Mouse (Mus musculus) lung, embryonic 14.5 days (tissue): ENCODE results near the gene Mul1. TPM values are rescaled to one million over a fixed set of nuclear protein-coding genes. Genes with fewer than 3 reads are reported as not detected.

Source experiments
- ATAC-seq: fragments of 200-750 bp; cut with Nextera tagmentation; 2 replicates; pipeline ENCODE4 v1.8.0; 2017; ENCODE audit warnings: mild to moderate bottlenecking, moderate TSS enrichment, moderate library complexity; ENCODE audit not compliant: insufficient read depth
- DNase-seq: peaks from one replicate; pipeline ENCODE4 v3.0.0-alpha.2; 2015
- H3K27ac ChIP-seq: fragments of 300-500 bp; sonication (generic); 2 replicates; pipeline ENCODE4 v1.5.1; 2014; ENCODE audit warnings: low read depth, mild to moderate bottlenecking, moderate library complexity
- H3K27me3 ChIP-seq: fragments of 300-500 bp; sonication (generic); 2 replicates; pipeline ENCODE4 v1.6.1; 2014; ENCODE audit warnings: low read length, control low read depth; ENCODE audit not compliant: insufficient read depth
- H3K36me3 ChIP-seq: fragments of 300-500 bp; sonication (generic); 2 replicates; pipeline ENCODE4 v1.6.1; 2014; ENCODE audit warnings: control low read depth; ENCODE audit not compliant: insufficient read depth
- H3K4me1 ChIP-seq: fragments of 300-500 bp; sonication (generic); 2 replicates; pipeline ENCODE4 v1.6.1; 2014; ENCODE audit warnings: antibody characterized with exemption, control low read depth; ENCODE audit not compliant: insufficient read depth
- H3K4me2 ChIP-seq: fragments of 300-500 bp; sonication (generic); 2 replicates; pipeline ENCODE4 v1.6.1; 2014; ENCODE audit warnings: mild to moderate bottlenecking
- H3K4me3 ChIP-seq: fragments of 300-500 bp; sonication (generic); 2 replicates; pipeline ENCODE4 v1.5.1; 2014; ENCODE audit warnings: low read depth, low read length
- H3K9ac ChIP-seq: fragments of 300-500 bp; sonication (generic); 2 replicates; pipeline ENCODE4 v1.6.1; 2014
- H3K9me3 ChIP-seq: fragments of 300-500 bp; sonication (generic); 2 replicates; pipeline ENCODE4 v1.6.1; 2016; ENCODE audit warnings: low read depth, low read length, control low read depth
- CTCF ChIP-seq: IDR thresholded peaks from 2 replicates; pipeline ENCODE4 v1.5.1; 2016; ENCODE audit warnings: antibody characterized with exemption, low read depth
- WGBS: fragments of 180-500 bp; shearing (Covaris S2); extraction: QIAGEN DNeasy Blood & Tissue Kit; methylation state at CpG from one replicate; pipeline ENCODE4 v1.1.7; 2014; 5-methylcytosine and 5-hydroxymethylcytosine counted together
- polyA plus RNA-seq: library from polyadenylated mRNA; unstranded; fragments of >200 nt; fragmentation: Nextera tagmentation; extraction: Ambion mirVana; gene quantifications from 2 replicates; pipeline ENCODE4 v1.2.1, GENCODE M21; 2014

The Mul1 gene
- polyA plus RNA-seq, 1 experiment from 2014 or later, result 18.0 TPM

DNA sequence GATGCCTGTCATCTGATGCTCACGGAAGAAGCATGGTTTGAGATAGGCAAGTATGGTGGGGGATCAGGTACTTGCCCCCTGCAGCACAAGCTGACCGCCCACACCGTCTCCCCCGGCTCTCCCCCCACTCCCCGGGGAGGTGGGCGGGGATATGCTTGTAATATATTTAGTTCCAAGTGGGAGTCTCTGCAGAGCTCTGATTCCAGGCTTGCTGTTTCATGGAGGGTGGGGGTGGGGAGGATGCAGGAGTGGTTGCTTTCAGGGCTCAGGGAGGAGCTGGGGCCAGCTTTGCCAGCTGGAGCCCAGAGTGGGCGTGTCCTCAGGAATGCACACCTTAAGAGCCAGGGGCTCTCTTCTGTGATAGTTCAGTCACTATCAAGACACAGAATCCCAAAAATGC is 34.6 kb downstream of the Mul1 start:
- no peak for TF ChIP-seq CTCF
- 7% methylated on average over 7 of the region's 7 CpGs for WGBS
- Histone ChIP-seq H3K9ac (no peak overlapping the region), H3K4me1 (peaks cover 23% of the 10 kb centered on the region), H3K36me3 (no peaks in the 10 kb centered on the region), H3K27ac (no peak overlapping the region), H3K27me3 (no peaks in the 10 kb centered on the region; the same call in 1 of the 2 replicates), H3K4me3 (no peak overlapping the region), H3K4me2 (peak overlapping the region; percentile 26; the same call in 1 of the 2 replicates), H3K9me3 (no peaks in the 10 kb centered on the region)
- peak; percentile 18 for DNase-seq
- ATAC-seq, result no peak

DNA sequence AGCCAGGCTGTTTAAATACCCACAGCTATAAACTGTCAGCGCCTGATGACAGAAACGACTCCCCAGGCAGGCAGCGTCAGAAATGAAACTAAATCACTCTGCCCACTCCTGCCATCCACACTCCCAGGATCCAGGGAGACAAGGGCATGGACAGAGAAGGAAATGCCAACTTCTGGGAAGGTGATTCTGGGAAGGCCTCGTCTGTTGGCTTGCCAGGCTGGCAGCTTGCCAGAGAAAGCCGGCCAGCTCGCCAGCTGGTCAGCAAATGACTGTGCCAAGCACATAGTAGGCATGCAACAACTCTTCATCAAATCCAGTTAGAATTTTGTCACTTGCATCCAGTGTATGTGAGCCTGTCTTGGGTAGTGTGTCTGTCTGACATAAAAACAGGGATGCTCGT is 36.8 kb downstream of the Mul1 start:
- Histone ChIP-seq H3K9ac (no peak overlapping the region), H3K9me3 (no peaks in the 10 kb centered on the region), H3K4me1 (peaks cover 13% of the 10 kb centered on the region; the same call in 1 of the 2 replicates), H3K36me3 (no peaks in the 10 kb centered on the region), H3K27me3 (no peaks in the 10 kb centered on the region), H3K27ac (no peak overlapping the region), H3K4me3 (no peak overlapping the region), H3K4me2 (no peak overlapping the region)
- ATAC-seq (no peak), DNase-seq (no peak)
- 36% methylated on average over 7 of the region's 7 CpGs for WGBS
- TF ChIP-seq CTCF, result no peak

DNA sequence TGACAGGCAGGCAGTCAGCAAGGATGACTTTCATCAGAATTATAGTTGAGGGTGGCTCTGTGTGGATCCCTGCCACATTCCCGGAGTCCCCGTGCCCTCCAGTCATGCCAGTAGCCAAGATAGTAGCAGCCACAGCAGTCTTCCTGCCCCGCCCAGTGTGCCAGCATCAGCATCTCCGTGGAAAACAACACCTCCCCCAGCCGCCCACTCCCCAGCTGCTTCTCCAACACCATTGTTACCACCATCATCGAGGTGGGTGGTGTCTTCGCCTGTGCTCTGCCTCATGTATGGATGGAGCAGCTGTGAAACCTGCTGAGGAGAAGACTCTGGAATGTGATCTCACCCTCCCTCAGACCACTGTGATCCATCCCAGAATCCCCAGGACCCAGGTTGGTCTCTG is 45.1 kb downstream of the Mul1 start:
- ATAC-seq, result no peak
- WGBS, result 76% methylated on average over 7 of the region's 7 CpGs
- no peak for TF ChIP-seq CTCF

DNA sequence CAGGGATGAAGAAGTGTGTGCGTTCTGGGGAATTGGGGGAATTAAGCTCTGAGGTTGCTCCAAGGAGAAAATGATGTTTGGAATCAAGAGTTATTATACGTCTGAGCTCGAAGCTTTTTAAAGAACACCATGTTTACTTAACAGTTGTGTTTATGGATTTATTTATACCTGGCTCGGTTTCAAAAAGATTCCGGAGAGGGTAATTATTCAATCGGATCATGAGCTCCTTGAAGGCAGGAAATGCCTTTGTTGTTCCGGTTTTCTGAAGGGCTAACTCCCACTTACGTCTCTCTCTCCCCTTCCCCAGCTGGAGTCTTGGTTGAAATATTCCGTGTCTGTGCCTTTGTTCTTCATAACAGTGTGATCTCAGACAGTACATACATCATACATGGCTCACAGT is 46.5 kb downstream of the Mul1 start:
- WGBS, result 14% methylated on average over 9 of the region's 9 CpGs
- H3K4me1 ChIP-seq, result no peaks in the 10 kb centered on the region; the same call in 1 of the 2 replicates
- peak; percentile 84 for DNase-seq

More for the DNA sequence above, 45.1 kb downstream of the Mul1 start:
- Histone ChIP-seq H3K4me1 (no peaks in the 10 kb centered on the region; the same call in 1 of the 2 replicates), H3K36me3 (no peaks in the 10 kb centered on the region), H3K9ac (no peak overlapping the region), H3K27me3 (no peaks in the 10 kb centered on the region), H3K4me2 (no peak overlapping the region), H3K9me3 (no peaks in the 10 kb centered on the region), H3K4me3 (no peak overlapping the region), H3K27ac (no peak overlapping the region)
- DNase-seq, result no peak

DNA sequence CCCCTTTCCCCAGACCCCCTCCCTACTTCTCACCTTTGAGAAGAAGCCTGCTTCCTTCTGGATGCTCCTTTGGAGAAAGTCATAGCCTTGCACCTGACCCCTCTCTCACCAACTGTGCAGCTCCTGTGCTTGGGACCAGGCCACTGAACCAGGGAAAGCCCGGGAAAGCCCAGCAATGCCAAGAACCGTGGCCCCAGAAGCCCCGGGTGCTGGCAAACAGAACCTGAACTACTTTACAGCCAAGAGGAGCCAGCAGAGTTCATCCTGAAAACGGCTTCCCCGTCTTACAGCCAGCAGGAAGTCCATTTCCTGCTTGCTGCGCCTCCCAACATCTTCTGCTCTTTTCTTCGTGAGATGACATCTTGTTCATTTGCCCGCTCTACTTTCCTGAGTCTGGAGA is 48.2 kb downstream of the Mul1 start:
- TF ChIP-seq CTCF, result no peak
- Histone ChIP-seq H3K9me3 (no peaks in the 10 kb centered on the region), H3K4me2 (no peak overlapping the region), H3K27ac (no peak overlapping the region), H3K4me1 (no peaks in the 10 kb centered on the region; the same call in 1 of the 2 replicates), H3K36me3 (no peaks in the 10 kb centered on the region), H3K27me3 (no peaks in the 10 kb centered on the region), H3K4me3 (no peak overlapping the region), H3K9ac (no peak overlapping the region)
- ATAC-seq (no peak), DNase-seq (no peak)
- 56% methylated on average over 8 of the region's 8 CpGs for WGBS

More for the DNA sequence above, 46.5 kb downstream of the Mul1 start:
- Histone ChIP-seq H3K36me3 (no peaks in the 10 kb centered on the region), H3K4me3 (no peak overlapping the region), H3K27ac (no peak overlapping the region), H3K9me3 (no peaks in the 10 kb centered on the region), H3K9ac (no peak overlapping the region), H3K27me3 (no peaks in the 10 kb centered on the region), H3K4me2 (no peak overlapping the region)
- ATAC-seq, result 0 out of 2 replicates have a peak, but pooled peaks have one; percentile 49
- no peak for TF ChIP-seq CTCF

DNA sequence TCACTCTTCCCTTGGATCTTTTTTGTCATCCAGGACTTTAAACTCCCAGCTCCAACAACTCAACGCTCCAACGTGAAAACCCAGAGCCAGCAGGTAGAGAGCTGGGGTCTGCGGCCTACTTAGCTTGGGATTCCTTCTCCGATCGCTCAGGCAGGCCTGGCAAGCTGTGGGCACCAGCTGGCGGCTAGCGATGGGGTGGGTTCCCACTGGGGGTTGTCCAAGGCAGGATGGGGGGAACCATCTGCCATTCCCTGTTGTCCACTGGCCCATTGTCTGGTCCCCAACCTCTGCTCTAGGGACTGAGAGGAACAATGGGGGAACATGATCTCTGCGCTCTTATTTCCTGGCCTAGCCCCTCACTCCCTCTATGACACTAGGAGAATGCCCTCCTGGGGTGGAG is 53.8 kb downstream of the Mul1 start:
- Histone ChIP-seq H3K4me1 (no peaks in the 10 kb centered on the region), H3K4me3 (no peak overlapping the region), H3K27ac (no peak overlapping the region), H3K9me3 (no peaks in the 10 kb centered on the region), H3K4me2 (no peak overlapping the region), H3K27me3 (no peaks in the 10 kb centered on the region), H3K36me3 (no peaks in the 10 kb centered on the region), H3K9ac (no peak overlapping the region)
- ATAC-seq (no peak), DNase-seq (no peak)
- WGBS, result 55% methylated on average over 8 of the region's 8 CpGs
- no peak for TF ChIP-seq CTCF

DNA sequence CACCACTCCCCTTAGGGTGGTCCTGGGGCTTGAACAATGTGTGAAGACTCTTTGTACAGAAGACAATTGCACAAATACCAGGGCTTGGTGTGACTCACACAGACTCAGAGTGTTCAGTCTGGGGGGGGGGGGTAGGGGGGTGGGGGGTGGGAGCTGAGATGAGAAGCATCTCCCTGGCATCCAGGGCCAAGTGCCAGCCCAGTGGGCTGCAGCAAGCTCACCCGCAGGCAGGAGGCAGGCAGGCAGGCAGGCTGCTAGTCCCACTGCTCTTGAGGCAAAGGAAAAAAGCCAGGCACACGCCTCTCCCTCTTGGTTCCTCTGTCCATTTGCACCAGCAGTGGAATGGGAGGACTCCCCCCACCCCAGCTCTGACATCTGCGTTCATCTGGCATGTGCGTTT is 56.6 kb downstream of the Mul1 start:
- no peak overlapping the region for H3K4me2 ChIP-seq
- H3K9me3 ChIP-seq, result no peaks in the 10 kb centered on the region
- no peaks in the 10 kb centered on the region for H3K27me3 ChIP-seq
- ATAC-seq (no peak), DNase-seq (no peak)
- no peaks in the 10 kb centered on the region for H3K36me3 ChIP-seq
- H3K27ac ChIP-seq, result no peak overlapping the region
- TF ChIP-seq CTCF, result no peak
- no peak overlapping the region for H3K4me3 ChIP-seq
- peaks cover 11% of the 10 kb centered on the region; the same call in 1 of the 2 replicates for H3K4me1 ChIP-seq
- no peak overlapping the region for H3K9ac ChIP-seq
- WGBS, result 74% methylated on average over 4 of the region's 4 CpGs

Other genes starting within 250 kb of the Mul1 start
- gene Hp1bp3, start 218.4 kb upstream of the Mul1 start, polyA plus RNA-seq, result 172 and 179 TPM in 2 replicates
- gene Sh2d5, start 184.3 kb upstream of the Mul1 start, polyA plus RNA-seq, result 0.36 and 0.41 TPM in 2 replicates
- gene Kif17, start 184.2 kb upstream of the Mul1 start, polyA plus RNA-seq, result 2.2 and 2.5 TPM in 2 replicates
- gene Ddost, start 129.9 kb upstream of the Mul1 start, polyA plus RNA-seq, result 371 and 379 TPM in 2 replicates
- 22.2 and 25.1 TPM in 2 replicates for gene Pink1, start 108.4 kb upstream of the Mul1 start, polyA plus RNA-seq
- 24.1 and 24.4 TPM in 2 replicates for gene Cda, start 66.7 kb upstream of the Mul1 start, polyA plus RNA-seq
- not detected in 2 replicates for gene Fam43b, start 38.1 kb upstream of the Mul1 start, polyA plus RNA-seq
- gene Camk2n1, start 19.6 kb downstream of the Mul1 start, polyA plus RNA-seq, result 2.6 and 3.2 TPM in 2 replicates
- 0.11 and 0.15 TPM in 2 replicates for gene Vwa5b1, start 201.2 kb downstream of the Mul1 start, polyA plus RNA-seq